Mouse (Mus musculus) frontal cortex, postnatal 10 days (tissue): Measurements from ENCODE around the gene Gm5891.
"Not testable (repeated sequence)": the region's sequence is repeated elsewhere in the genome, so short reads cannot be mapped to it uniquely, and the experiment has no call there.

Source experiments
- DNase-seq, 2 experiments: peaks; one replicate each; pipeline ENCODE4 v3.0.0; 2022; ENCODE audit warnings: low spot score in 2 of 2, mixed read lengths in 1 of 2

The Gm5891 gene

GRCm38 (mm10) chr7:21921191-21921590 lies at the start of gene Gm5891:
Gene Gm5891 (minus strand): TSS chr7:21921291.
- DNase-seq: not testable (repeated sequence)
